Mouse (Mus musculus) c-Kit-positive CD71-positive TER-119-positive erythroid progenitor cells, embryonic 14.5 days (primary cell): ENCODE measurements around the gene Smim24.

Experiments used
- DNase-seq: peaks from one replicate; pipeline ENCODE4 v3.0.0-alpha.2; 2013; ENCODE audit warnings: low spot score

Smim24 gene

GRCm38 (mm10) chr10:81392781-81393185, at the start of gene Smim24:
Gene Smim24, plus strand, starts transcription at chr10:81393051.
- DNase-seq, result no peak

DNA sequence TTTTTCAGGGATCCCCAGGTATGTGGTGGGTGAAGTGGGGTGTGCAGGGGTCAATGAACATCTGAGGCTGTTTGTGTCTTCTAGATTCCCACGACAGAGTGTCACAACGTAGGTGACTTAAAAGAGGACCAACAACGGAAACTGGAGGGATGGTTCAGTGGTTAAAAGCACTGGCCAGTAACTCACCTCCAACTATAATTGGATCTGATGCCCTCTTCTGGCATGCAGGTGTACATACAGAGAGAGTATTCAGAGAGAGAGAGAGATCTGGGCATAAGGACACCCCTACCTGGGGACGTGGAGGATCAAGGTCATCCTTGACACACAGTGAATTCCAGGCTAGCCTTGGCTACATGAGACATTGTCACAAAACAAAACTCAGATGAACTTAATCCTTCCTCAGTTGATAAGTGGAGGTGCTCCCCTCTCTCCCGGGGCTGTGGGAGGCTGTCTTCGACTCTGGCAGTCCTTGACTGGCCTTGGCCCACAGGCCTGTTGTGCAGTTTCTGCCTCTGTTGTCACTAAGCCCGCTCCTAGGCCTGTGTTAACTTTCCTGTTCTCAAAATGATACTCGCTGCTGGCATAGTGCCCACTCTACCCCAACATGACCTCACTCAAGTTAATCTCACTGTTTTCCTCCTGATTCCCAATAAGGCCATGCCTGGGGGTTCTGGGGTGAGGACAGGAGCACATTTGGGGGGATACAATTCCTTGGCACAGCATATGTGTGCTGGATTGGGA, 48.3 kb upstream of the Smim24 start:
- no peak for DNase-seq

GRCm38 (mm10) chr10:81345162-81345534, 47.7 kb upstream of the Smim24 start:
- no peak for DNase-seq

DNA sequence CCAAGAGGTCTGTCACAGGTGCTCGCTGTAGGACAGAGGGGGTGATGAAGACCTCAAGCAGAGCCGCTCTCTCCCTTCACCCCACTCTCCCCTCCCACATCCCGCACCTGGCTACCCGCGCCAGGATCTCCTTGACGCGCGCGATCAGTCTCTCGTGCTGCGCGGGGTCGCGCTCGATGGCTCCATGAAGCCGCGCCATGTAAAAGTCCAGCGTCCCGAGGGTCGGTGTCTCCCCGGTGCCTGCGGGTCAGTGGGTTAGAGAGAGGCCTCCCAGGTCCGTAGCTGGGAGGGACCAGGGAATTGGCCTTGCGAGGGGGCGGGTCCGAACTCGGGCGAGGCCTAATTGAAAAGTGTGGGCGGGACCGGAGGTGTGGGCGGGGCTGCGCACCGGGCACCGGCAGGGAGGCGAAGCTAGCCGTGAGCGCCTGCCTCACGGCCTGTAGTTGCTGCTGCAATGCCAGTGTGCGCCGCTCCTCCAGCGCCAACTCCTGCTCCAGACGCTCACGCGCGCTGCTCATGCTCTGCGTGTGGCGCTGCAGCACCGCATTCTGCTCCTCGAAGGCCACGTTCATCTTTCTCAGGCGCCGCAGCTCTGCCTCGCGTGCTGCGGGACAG, 46.3 kb upstream of the Smim24 start:
- peak; percentile 67 for DNase-seq

GRCm38 (mm10) chr10:81349146-81349545, 43.7 kb upstream of the Smim24 start:
- peak; percentile 70 for DNase-seq

DNA sequence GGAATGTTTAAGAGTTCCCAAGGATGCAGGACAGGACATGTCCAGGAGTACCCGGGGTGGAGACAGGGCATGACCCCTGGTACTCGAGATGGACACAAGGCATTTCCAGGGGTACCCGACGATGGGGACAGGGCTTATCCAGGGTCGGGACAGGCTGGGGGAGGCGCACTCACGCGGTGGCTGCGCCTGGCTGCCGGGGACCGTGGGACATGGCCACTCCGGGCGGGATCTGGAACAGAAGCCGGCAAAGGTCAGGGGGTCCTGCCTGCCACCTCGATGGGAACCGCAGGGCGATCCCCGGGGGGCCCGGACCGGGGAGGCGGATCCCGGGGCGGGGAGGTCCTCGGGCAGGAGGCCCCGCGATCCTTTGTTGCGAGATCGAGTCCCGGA, 42.9 kb upstream of the Smim24 start:
- DNase-seq, result no peak

DNA sequence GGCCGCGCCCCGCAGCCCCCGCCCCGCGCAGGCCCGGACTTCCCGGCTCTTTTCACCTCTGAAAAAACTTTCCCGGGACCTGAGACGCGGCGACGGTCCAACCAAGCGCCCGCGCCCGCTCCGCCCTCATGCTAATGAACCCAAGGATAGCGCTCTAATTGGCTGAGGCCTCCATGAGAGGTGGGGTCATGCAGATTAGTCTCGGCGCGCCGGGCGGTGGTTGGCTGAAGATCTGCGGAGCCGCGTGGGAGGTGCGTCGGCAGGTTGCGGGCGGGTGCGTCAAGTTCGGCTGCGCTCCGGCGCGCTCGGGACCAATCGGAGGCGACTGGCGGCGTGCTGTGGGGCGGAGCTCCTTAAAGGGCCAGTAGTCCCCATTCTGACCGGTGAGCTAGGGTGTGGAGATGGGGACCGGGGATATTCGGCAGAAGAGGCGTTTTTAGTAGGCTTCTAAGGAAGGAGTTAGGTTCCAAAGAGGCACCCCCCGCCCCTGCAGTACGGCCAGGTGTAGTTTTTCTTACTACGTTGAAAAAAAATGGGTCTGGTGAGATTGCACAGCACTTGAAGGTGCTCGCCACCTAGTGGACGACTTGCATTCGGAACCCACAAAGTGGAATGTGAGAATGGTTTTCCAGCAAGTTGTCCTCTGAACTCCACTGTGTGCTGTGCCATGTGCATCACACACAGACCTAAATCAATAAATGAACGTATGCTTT, 42.3 kb upstream of the Smim24 start, which contains the start of gene Hmg20b:
TSS of gene Hmg20b (minus strand) at position 130 of the 713 bp plus-strand sequence.
- DNase-seq, result peak; percentile 98

DNA sequence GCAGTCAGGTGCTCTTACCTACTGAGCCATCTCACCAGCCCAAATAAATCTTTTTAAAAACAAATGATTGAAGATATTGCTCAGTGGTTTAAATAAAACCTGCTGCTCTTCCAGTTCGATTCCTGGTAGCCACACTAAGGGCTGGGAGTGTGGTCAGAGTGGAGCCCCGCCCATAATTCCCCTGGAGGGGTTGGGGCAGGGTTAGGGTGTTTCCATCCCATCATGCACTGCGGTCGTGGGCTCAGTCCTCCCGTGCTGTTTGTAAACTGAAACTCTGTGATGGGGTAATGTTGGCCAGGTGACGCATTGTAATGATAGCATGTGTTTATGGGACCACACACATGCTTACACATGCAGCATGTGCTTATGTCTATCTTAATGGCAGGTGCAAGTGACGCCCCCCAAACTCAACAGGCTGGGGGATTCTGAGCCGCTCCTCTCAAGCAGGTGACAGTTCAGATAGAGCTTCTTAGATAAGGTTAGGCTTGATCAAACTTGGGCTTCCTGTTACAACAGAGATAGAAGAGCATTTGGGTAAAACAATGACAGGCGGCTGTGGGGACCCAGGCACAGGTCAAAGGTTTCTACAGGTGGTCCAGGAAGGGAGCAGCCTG, 41.1 kb upstream of the Smim24 start:
- DNase-seq, result peak; percentile 83

DNA sequence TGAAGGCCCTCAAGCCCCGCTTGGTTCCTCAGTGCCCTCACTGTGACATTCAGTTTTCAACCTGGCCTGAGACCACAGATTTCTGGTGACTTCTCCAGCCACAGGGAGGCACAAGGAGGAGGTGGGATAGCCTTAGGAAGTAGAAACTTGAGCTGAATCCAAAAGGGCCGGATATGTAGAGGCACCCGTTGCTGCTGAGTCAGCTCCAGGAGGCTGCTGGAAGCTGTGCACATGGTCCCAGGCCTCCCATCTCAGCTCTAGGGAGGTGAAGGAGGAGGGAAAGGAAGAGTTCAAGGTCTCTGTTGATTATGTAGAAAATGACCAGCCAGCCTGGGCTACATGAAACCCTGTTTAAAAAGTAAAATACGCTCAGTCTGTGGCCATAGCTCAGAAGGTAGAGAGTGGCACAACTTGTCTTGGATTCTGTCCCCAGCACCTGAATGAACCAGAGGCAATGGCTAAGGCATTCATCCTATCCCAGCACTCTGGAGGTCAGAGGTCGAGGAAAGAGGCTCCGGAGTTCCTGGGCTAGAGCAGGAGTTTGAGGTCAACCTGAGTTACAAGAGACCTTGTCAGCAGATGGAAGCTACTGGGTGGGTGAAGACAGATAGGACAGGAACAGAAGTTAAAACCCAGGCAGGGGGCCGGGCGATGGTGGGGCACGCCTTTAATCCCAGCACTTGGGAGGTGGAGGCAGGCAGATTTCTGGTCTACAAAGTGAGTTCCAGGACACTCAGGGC, 37.9 kb upstream of the Smim24 start:
- DNase-seq, result no peak

DNA sequence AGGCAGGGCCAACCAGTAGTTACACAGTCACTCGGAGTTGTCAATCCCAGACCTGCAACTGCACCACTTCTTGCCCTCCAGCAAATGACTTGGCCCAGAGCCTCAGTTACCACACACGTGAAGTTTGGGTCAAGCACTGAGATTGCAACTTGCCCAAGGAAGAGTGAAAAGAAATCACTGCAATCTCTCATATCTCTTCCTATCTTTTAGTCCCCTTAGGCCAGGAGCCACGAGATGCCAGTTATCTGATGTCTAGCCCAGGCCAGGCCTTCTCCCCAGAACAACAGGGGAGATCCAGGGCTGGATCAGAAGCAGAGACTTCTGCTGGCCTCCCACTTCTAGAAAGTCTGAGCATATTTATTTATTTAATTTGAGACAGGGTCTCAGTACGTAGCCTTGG, 37.3 kb upstream of the Smim24 start:
- no peak for DNase-seq

GRCm38 (mm10) chr10:81356352-81356990, 36.4 kb upstream of the Smim24 start:
- DNase-seq, result no peak

GRCm38 (mm10) chr10:81356991-81357844, 35.6 kb upstream of the Smim24 start, which contains the start of gene Mfsd12:
Gene Mfsd12, plus strand, starts transcription at chr10:81357491.
- DNase-seq, result peak; percentile 87

DNA sequence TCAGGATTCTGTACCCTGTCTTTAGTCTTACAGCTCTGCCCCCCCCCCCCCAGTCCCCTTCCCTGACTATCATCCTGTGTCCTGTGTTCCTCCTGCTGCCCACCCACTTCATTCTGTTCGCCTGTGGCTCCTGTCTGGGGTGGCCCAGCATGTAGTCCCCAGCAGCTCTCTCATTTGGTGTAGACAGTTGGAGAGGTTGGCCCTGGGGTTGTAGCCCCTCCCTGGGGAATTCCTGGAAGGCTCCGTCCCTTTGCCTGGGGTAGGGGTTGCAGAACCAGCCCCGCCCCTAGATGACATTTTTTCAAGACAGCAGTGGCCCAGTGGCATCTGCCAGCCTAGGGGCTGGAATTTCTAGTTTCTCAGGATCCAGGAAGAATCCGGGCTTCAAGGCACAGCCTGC, 34.6 kb upstream of the Smim24 start:
- DNase-seq, result no peak

DNA sequence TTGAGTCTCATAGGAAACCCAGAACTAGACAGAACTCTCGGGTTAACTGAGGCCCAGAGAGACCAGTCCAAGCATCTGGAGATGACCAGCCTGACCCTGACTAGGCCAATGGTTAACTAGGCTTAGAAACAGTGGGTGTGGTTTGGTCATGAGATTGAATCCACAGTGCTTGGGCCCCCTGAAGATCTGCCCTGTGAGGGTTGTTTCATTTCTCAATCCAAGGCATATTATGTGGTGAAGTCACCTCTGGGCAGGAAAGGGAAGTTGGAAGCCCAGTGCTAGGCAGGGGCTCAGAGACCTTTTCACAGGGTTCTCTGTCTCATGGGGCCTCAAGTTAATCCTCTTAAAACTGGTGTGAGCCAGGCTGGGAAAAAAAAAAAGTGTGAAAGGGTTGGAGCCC, 34.0 kb upstream of the Smim24 start:
- no peak for DNase-seq

DNA sequence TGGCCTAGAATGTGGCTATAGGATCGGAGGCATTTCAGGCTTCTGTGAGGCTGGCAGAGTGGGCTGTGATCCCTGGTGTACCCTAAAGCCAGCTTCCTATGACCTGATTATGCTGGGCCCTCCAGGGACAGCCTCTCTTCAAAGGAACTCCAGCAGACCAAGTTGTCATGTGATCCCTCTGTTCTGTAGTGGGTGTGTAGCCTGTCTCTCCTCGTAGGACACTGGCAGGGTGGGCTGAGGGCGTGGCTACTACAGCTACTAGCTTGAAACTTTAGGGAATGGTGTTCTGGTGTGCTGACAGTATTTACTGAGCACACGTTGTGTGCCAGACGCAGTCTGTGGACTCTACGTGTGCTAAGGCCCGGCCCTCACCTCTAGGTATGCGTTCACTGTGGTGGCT, 32.1 kb upstream of the Smim24 start:
- DNase-seq, result no peak

DNA sequence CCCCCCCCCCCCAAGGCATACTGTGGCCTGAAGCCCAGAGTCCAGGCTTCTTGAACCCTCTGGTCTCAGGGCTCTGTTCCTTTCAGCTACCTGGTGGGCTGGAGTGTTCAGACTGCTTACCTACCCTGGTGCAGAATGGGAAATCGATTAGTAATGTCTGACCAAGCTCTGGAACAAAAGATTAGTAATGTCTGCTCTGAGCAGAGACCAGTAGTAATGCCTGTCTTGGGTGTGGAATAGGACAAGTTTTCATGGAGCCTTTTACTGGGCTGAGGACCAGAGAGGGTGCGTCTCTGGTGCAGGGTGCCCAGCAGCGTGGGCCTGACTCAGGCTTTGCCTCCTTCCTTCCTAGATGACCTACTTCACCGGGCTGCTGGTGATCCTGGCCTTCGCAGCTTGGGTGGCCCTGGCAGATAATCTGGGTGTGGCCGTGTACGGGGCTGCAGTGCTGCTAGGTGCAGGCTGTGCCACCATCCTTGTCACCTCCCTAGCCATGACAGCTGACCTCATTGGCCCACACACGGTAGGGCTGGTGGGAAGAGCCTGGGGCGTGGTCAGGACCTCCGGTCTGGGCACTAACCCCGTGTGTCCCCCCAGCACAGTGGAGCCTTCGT, 30.4 kb upstream of the Smim24 start:
- DNase-seq, result peak; percentile 82

- DNase-seq, result no peak
These were observed 29.2 kb upstream of the Smim24 start for GRCm38 (mm10) chr10:81363436-81364346.

DNA sequence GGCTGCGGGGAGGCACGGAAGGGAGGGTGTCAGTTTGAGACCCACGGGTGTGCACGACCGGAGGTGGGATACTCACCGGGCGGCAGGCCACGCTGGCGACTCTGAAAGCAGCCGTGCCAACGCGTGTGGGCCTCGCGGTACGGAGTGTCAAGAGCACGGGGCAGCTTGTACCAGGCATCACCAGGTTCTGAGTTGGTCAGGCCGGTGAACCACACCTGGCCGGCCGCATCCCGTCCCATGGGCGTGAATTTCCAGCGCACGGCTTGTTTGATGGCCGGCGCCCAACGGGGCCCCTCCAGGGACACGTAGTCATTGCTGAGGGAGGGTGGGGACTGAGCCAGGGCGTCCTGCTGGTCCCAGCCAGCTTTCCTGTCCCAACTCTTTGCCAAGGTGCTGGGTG, 28.2 kb upstream of the Smim24 start:
- no peak for DNase-seq

DNA sequence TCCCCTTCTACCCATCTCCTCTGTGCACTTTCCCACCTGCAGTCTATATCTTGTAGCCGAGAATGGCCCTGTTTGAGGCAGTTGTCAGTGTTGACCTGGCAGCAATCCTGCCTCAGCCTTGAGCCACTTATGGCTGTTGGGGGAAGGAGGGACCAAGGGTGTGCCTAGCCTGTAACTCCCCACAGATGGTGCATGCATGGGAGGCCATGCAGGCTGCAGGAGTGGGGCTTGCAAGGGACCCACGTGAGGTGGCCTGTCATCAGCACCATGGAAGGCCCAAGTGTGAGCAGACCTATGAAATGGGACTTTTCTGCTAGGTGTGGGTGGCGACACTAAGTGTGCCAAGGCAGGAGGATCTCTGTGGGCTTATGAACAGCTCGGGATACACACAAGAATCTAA, 27.8 kb upstream of the Smim24 start:
- DNase-seq, result no peak
